Comparison of ENCODE assay signal across 9 mouse cellular contexts in the genomic region with DNA sequence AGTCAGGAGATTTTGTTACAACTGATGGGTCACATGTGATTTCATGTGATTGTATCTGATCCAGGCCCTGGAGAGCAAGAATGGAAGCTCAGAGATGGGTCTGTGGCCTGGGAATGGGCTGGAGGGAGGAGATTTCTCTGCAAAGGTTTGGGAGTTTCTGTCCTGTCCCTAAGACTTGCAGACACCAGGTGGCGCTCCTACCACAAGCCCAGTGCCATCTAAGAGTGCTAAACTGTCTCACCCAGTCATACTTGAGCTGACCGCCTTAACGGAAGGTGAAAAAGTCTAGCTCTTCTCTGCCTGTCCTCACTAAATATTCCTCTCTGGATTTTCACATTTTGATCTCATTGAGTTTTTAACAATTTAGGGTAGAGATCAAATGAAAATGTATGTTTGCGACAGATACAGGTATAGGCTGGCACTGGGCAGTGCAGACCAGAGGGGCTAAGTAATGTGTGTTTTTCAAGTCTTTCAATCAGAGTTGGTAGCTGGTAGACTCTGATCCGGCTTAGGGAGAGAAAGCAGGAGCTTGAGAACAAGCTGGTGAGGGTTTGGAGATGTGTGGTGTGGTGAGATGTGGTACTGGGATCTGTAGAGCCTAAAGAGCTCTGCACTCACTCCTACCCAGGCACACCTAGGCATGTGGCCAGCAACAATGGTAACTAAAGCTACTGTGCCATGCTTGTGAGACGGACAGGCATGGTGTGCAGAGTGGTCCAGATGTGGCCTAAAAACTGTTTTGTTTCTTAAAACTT. TPM values are rescaled to one million over a fixed set of nuclear protein-coding genes. Genes with fewer than 3 reads are reported as not detected.
A peak's percentile ranks its signal among the peaks of the same experiment; 100 is the strongest.
DNase-seq lines count a peak whose midpoint lies in the region; ATAC-seq lines count a peak whose summit lies in the region.
"Had no signal": no experiment of that assay in that cellular context is flagged by ENCODE, and none has a peak within 500 bp of the region (broad histone marks: within the 10 kb centered on the region; RNA-seq: fewer than 3 reads in every experiment).

No protein-coding gene starts in this region.

- H3K4me2 ChIP-seq in forebrain, embryonic 15.5 days (replicated peaks), result no peak overlapping the region
- H3K4me2 ChIP-seq: limb, embryonic 15.5 days had no signal

- H3K9ac ChIP-seq in forebrain, embryonic 15.5 days (replicated peaks), result no peak overlapping the region
- H3K9ac ChIP-seq: limb, embryonic 15.5 days had no signal

- DNase-seq in forebrain, embryonic 10.5 days (ENCODE audit: extremely low spot score, low spot score), result peak; percentile 75
- peak; percentile 84 to 89 for DNase-seq in adrenal gland, adult 18-20 months (ENCODE audit: low spot score in 2 of 2)
- DNase-seq in embryo, embryonic 11 days, result peak; percentile 87
- DNase-seq in layer of hippocampus, postnatal 36 days, result peak; percentile 83 to 84
- peak; percentile 18 to 64 for DNase-seq in monocyte, adult 2 months (ENCODE audit: low read depth in 1 of 2, low spot score in 2 of 2)
- DNase-seq in spleen, postnatal 4 days (ENCODE audit: low spot score in 2 of 2), result peak; percentile 79 to 92

- H3K9me3 ChIP-seq in forebrain, embryonic 10.5 days, result no peaks in the 10 kb centered on the region
- no peaks in the 10 kb centered on the region for H3K9me3 ChIP-seq in forebrain, embryonic 15.5 days
- H3K9me3 ChIP-seq: limb, embryonic 15.5 days had no signal

- no peak overlapping the region for H3K4me3 ChIP-seq in forebrain, embryonic 10.5 days
- no peak overlapping the region for H3K4me3 ChIP-seq in forebrain, embryonic 15.5 days
- H3K4me3 ChIP-seq: limb, embryonic 15.5 days had no signal

- peaks cover 23% of the 10 kb centered on the region for H3K4me1 ChIP-seq in forebrain, embryonic 10.5 days
- H3K4me1 ChIP-seq in forebrain, embryonic 15.5 days, result peaks cover 46% of the 10 kb centered on the region

- ATAC-seq in forebrain, embryonic 15.5 days (replicated peaks), result no peak
- peak; percentile 58 to 65; a peak in 3 of 4 replicates for ATAC-seq in hematopoietic stem cell, adult 5-6 weeks (replicated peaks in 1 of 2; ENCODE audit: insufficient read depth in 1 of 2, low FRiP score in 2 of 2, low TSS enrichment in 1 of 2, low read depth in 1 of 2, poor library complexity in 2 of 2, severe bottlenecking in 2 of 2)

- H3K27ac ChIP-seq in forebrain, embryonic 10.5 days, result no peak overlapping the region
- H3K27ac ChIP-seq in forebrain, embryonic 15.5 days (replicated peaks), result no peak overlapping the region
- H3K27ac ChIP-seq: limb, embryonic 15.5 days had no signal

- 32% methylated on average over 6 of the region's 6 CpGs for WGBS in forebrain, embryonic 10.5 days
- WGBS in forebrain, embryonic 15.5 days, result 31% methylated on average over 6 of the region's 6 CpGs

- peaks cover 49% of the 10 kb centered on the region for H3K27me3 ChIP-seq in forebrain, embryonic 10.5 days (ENCODE audit: poor library complexity, severe bottlenecking)
- H3K27me3 ChIP-seq in forebrain, embryonic 15.5 days, result no peaks in the 10 kb centered on the region

- H3K36me3 ChIP-seq in forebrain, embryonic 10.5 days (replicated peaks), result no peaks in the 10 kb centered on the region
- no peaks in the 10 kb centered on the region for H3K36me3 ChIP-seq in forebrain, embryonic 15.5 days
- H3K36me3 ChIP-seq: limb, embryonic 15.5 days had no signal

RNA-seq across cellular contexts. Expression of a gene that starts 4.1 kb away (rescaled TPM):
- 0.14 and 0.75 TPM in 2 replicates for polyA plus RNA-seq in forebrain, embryonic 10.5 days (2016; fragmentation: Nextera tagmentation; extraction: Ambion mirVana)
- 3.4 and 3.6 TPM in 2 replicates for polyA plus RNA-seq in forebrain, embryonic 15.5 days (2015; fragmentation: Nextera tagmentation; extraction: Ambion mirVana)
- 10 to 100 TPM; 10.4 to 21.1 TPM for total RNA-seq in adrenal gland, adult 18-20 months (2021)
- 4.1 and 4.3 TPM in 2 replicates for total RNA-seq in hematopoietic stem cell, adult 5-6 weeks (2017)
- 10 to 100 TPM; 87.3 to 90.3 TPM for total RNA-seq in layer of hippocampus, postnatal 36 days (2021)

RNA-seq across cellular contexts. Expression of a gene that starts 25.1 kb away (rescaled TPM):
- 109 and 111 TPM in 2 replicates for polyA plus RNA-seq in forebrain, embryonic 10.5 days (2016; fragmentation: Nextera tagmentation; extraction: Ambion mirVana)
- 171 and 176 TPM in 2 replicates for polyA plus RNA-seq in forebrain, embryonic 15.5 days (2015; fragmentation: Nextera tagmentation; extraction: Ambion mirVana)
- 10 to 100 TPM; 66.7 to 73.4 TPM for total RNA-seq in adrenal gland, adult 18-20 months (2021)
- 24.7 and 44.2 TPM in 2 replicates for total RNA-seq in hematopoietic stem cell, adult 5-6 weeks (2017)
- total RNA-seq in layer of hippocampus, postnatal 36 days (2021), result 100 to 1,000 TPM in 1 of 2 experiments, 10 to 100 TPM in 1; 94.3 to 102 TPM
